Mouse (Mus musculus) lung, postnatal 10 days (tissue): Measurements from ENCODE around the gene Wfdc18.
A peak's percentile ranks its signal among the peaks of the same experiment; 100 is the strongest.

Source experiments
- DNase-seq: peaks from one replicate; pipeline ENCODE4 v3.0.0; 2021

Gene Wfdc18

GRCm38 (mm10) chr11:83746152-83746551, 37.3 kb downstream of the Wfdc18 start:
- DNase-seq, result no peak

- no peak for DNase-seq
Measured at GRCm38 (mm10) chr11:83746681-83747080, 37.9 kb downstream of the Wfdc18 start, which contains the start of gene Wfdc21. Gene Wfdc21 (plus strand): TSS chr11:83746940.

GRCm38 (mm10) chr11:83747376-83748265, 38.8 kb downstream of the Wfdc18 start:
- DNase-seq, result no peak

GRCm38 (mm10) chr11:83753581-83754181, 44.9 kb downstream of the Wfdc18 start, which contains the start of gene Heatr6:
Gene Heatr6 (plus strand): TSS chr11:83753696.
- DNase-seq, result peak; percentile 95

GRCm38 (mm10) chr11:83754227-83754626, 45.4 kb downstream of the Wfdc18 start:
- DNase-seq, result no peak
